Mouse (Mus musculus): ENCODE results near the gene Ocln. TPM values are rescaled to one million over a fixed set of nuclear protein-coding genes. Genes with fewer than 3 reads are reported as not detected.
"Not testable (repeated sequence)": the region's sequence is repeated elsewhere in the genome, so short reads cannot be mapped to it uniquely, and the experiment has no call there.

The Ocln gene
- polyA plus RNA-seq, 1 experiment from 2014 or later, result 7.7 TPM

DNA sequence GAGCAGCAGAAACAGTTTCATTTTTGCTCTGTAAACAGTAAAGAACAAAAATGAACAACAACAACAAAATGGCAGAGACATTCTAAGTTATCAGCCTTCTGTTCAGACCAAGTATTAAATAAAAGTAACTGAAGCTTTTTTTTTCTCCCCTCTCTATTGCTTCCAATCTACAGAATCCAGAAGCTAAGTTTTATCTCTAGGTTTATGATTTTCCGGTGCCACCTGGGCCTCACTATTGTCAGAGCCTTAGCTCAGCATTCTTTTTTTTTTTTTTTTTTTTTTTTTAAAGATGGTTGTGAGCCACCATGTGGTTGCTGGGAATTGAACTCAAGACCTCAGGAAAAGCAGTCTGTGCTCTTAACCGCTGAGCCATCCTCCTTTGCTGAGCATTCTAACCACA lies 39.7 kb downstream of the Ocln start:
- no peaks in the 10 kb centered on the region for H3K9me3 ChIP-seq
- no peak overlapping the region for H3K4me3 ChIP-seq
- H3K27ac ChIP-seq (replicated peaks), result no peak overlapping the region
- ATAC-seq (replicated peaks), result no peak
- 96% methylated on average over 2 of the region's 2 CpGs for WGBS
- no peaks in the 10 kb centered on the region for H3K36me3 ChIP-seq
- H3K9ac ChIP-seq (replicated peaks), result no peak overlapping the region
- 0 out of 2 replicates have a peak, but pooled peaks cover 3% of the 10 kb centered on the region for H3K4me1 ChIP-seq
- no peaks in the 10 kb centered on the region for H3K27me3 ChIP-seq
- no peak overlapping the region for H3K4me2 ChIP-seq (replicated peaks)

DNA sequence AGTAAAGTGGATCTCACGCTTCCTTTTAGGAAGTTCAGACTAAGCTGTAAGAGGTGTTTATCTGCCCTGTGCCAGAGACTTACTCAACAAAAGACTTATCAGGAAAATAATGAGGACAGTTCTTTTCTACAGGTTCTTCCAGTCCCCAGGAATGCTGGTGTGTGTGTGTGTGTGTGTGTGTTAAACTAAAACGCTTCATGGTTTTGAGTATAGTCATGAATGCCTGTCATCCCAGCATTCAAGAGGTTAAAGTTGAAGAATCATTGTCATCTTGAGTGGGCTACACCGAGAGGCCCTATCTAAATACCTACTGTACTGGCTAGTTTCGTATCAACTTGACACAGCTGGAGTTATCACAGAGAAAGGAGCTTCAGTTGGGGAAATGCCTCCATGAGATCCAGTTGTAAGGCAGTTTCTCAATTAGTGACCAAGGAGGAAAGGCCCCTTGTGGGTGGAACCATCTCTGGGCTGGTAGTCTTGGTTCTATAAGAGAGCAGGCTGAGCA lies 40.6 kb downstream of the Ocln start:
- Histone ChIP-seq H3K27me3 (no peaks in the 10 kb centered on the region), H3K4me2 (replicated peaks) (no peak overlapping the region), H3K4me1 (0 out of 2 replicates have a peak, but pooled peaks cover 3% of the 10 kb centered on the region), H3K9me3 (no peaks in the 10 kb centered on the region), H3K27ac (replicated peaks) (no peak overlapping the region), H3K9ac (replicated peaks) (no peak overlapping the region), H3K4me3 (no peak overlapping the region), H3K36me3 (no peaks in the 10 kb centered on the region)
- WGBS, result 78% methylated on average over 4 of the region's 4 CpGs
- no peak for ATAC-seq (replicated peaks)

DNA sequence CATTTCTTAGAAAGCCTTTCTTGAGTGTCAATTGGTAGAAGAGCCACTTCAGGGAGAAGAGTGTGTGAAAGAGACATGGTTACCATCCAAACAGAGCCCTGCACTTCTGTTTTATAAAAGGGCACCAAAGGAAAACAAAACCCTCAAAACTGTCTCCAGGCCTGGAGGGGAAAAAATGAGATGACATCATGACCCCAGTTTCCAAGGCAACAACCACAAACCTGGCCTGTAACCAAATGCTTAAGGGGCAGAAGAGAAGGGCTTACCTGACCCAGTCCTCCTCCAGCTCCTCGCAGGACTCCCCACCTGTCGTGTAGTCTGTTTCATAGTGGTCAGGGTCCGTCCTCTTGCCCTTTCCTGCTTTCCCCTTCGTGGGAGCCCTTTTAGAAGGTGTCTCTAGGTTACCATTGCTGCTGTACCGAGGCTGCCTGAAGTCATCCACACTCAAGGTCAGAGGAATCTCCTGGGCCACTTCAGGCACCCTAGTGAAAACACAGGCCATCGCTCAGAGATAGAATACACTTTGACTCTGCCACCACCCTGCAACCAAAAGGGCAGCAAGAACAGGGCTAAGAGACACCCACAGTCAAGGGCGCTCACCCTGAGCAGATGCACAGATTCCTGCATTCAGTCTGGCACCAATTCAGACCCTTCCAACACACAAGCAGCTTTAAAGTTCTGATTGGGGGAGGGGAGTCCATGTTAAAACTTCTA lies 41.2 kb downstream of the Ocln start:
- H3K27me3 ChIP-seq, result no peaks in the 10 kb centered on the region
- no peak overlapping the region for H3K4me3 ChIP-seq
- no peak overlapping the region for H3K4me2 ChIP-seq (replicated peaks)
- no peaks in the 10 kb centered on the region for H3K36me3 ChIP-seq
- no peaks in the 10 kb centered on the region for H3K9me3 ChIP-seq
- no peak overlapping the region for H3K27ac ChIP-seq (replicated peaks)
- no peak overlapping the region for H3K9ac ChIP-seq (replicated peaks)
- 81% methylated on average over 7 of the region's 7 CpGs for WGBS
- no peak for ATAC-seq (replicated peaks)
- no peaks in the 10 kb centered on the region for H3K4me1 ChIP-seq

DNA sequence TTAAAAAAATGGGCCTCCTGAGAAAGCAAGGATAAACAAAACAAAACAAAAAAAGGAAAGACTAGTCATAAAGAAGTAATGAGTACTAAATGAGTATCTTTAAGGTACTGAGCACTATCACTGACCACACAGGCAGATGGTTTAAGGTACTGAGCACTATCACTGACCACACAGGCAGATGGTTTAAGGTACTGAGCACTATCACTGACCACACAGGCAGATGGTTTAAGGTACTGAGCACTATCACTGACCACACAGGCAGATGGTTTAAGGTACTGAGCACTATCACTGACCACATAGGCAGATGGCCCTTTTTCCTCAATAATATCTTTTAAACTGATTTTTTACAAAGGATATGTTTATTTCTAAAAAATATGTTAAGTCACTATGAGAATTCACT lies 52.9 kb downstream of the Ocln start:
- H3K4me3 ChIP-seq; H3K9ac ChIP-seq (replicated peaks); H3K4me2 ChIP-seq (replicated peaks); H3K36me3 ChIP-seq; ATAC-seq (replicated peaks); H3K27ac ChIP-seq (replicated peaks); H3K9me3 ChIP-seq; H3K4me1 ChIP-seq; H3K27me3 ChIP-seq: not testable (repeated sequence)

DNA sequence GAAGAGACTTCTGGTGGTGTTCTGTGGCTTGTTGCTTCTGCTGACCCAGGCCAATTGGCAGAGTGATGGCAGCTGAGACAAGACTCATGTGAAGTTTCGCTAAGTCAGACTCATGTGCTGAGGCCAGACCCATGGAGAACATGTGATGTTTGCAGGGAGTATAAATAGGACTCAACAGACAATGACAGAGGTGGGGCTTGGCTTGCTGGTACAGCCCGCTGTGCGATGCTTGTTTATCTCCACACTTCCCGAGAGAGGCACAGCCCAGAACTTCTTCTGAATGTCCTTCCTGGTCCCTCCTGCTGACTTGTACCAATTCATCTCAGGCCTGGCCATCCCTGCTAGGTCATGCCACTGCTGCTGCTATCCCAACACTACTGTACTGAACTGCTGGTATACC lies 57.2 kb downstream of the Ocln start:
- Histone ChIP-seq H3K9ac (replicated peaks) (no peak overlapping the region), H3K27ac (replicated peaks) (no peak overlapping the region), H3K9me3 (no peaks in the 10 kb centered on the region), H3K27me3 (no peaks in the 10 kb centered on the region), H3K4me1 (peaks cover 14% of the 10 kb centered on the region), H3K4me2 (replicated peaks) (no peak overlapping the region), H3K36me3 (no peaks in the 10 kb centered on the region), H3K4me3 (no peak overlapping the region)
- 83% methylated on average over 4 of the region's 4 CpGs for WGBS
- no peak for ATAC-seq (replicated peaks)

DNA sequence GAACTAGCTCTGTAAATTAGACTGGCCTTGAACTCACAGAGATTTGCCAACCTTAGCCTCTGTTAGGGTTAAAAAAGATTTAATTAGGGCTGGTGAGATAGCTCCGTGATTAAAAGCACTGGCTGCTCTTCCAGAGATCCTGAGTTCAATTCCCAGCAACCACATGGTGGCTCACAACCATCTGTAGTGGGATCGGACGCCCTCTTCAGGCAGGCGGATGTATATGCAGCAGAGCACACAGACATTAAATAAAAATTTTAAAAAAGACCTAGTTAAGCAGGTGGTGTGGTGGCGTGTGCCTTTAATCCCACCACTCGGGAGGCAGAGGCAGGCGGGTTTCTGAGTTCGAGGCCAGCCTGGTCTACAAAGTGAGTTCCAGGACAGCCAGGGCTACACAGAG lies 58.1 kb downstream of the Ocln start:
- H3K4me1 ChIP-seq, result peaks cover 14% of the 10 kb centered on the region
- H3K4me3 ChIP-seq; H3K27ac ChIP-seq (replicated peaks); H3K9me3 ChIP-seq; H3K27me3 ChIP-seq; H3K4me2 ChIP-seq (replicated peaks); H3K36me3 ChIP-seq; ATAC-seq (replicated peaks); H3K9ac ChIP-seq (replicated peaks): not testable (repeated sequence)
- WGBS, result 63% methylated on average over 8 of the region's 8 CpGs

DNA sequence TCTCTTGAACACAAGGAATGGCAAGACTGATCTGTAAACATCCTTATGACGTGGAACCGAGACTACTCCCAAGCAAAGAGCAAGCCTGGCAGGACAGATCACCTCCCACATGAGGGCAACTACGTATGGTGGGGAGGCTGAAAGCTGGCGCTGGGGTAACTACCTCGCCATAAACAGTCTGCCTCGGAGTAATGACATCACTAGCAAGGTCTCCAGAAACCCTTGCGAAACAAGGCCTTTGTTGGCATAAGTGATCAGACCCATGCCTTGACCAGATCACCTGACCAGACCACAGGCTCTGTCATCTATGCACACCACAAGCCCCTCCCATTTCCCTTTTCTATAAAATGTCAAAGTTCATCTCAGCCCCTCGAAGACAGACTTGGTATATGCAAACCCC lies 59.2 kb downstream of the Ocln start:
- WGBS, result 80% methylated on average over 8 of the region's 8 CpGs
- Histone ChIP-seq H3K27ac (replicated peaks) (no peak overlapping the region), H3K4me1 (peaks cover 14% of the 10 kb centered on the region)

DNA sequence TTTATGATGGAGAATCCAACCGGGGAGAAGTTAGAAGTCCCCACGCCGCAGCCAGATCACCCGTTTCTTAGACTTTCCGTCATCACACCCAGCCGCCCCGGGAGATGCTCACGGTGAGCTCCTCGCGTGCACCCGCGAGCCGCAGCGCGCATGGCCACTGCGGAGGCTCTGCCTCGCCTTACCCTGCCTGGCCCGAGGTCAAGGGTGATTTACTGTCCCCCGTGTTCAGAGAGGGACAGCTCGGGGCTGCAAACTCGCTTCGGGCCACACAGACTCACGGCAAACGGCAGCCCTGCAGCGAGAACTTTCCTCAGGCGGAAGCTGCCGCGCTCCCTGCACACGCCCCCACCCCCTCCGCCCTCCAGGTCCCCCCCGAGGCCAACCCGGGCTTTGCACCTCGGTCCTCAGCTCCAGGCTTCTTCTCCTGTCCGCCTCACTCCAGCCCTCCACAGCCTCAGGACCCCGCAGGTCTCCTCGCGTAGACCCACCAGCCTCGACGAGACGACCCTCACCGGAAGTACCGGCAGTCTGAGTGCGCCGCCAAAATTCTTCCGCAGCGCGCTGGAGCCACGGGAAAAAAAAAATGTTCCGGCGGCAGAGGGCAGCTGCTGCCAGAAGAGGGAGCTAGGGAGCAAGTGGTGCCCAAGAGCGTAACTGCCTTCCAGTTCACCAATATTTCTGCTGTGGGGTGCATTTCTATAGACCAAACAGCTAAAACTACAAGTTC lies 60.3 kb downstream of the Ocln start, which contains the start of gene Gtf2h2:
TSS of gene Gtf2h2 (minus strand) at position 519 of the 727 bp plus-strand sequence.
- WGBS, result under 1% methylated on average over 51 of the region's 51 CpGs
- H3K4me1 ChIP-seq, result peaks cover 14% of the 10 kb centered on the region

More for the DNA sequence above, 59.2 kb downstream of the Ocln start:
- Histone ChIP-seq H3K9ac (replicated peaks) (no peak overlapping the region), H3K9me3 (no peaks in the 10 kb centered on the region), H3K4me2 (replicated peaks) (no peak overlapping the region), H3K4me3 (no peak overlapping the region), H3K36me3 (peaks cover 11% of the 10 kb centered on the region), H3K27me3 (no peaks in the 10 kb centered on the region)
- ATAC-seq (replicated peaks), result no peak

DNA sequence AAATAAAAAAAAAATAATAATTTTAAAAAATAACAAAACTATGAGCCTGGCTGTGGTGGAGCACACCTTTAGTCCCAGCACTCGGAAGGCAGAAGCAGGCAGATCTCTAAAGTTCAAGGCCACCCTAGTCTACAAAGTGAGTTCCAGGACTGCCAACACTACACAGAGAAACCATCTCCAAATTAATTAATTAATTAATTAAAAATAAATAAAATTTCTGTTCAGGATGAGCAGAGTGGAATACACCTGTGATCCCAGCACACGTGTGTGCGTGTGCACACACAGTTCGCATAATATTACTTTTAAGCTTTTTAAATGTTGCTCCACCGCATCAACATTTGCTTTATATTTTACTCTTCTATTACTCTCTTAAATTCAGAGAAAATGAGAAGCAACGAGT lies 60.9 kb downstream of the Ocln start:
- Histone ChIP-seq H3K27ac (replicated peaks) (peak overlapping the region; percentile 87; the same call in 1 of the 2 replicates), H3K4me3 (peak overlapping the region; percentile 98), H3K36me3 (peaks cover 28% of the 10 kb centered on the region), H3K4me2 (replicated peaks) (peak overlapping the region; percentile 57), H3K9me3 (no peaks in the 10 kb centered on the region), H3K9ac (replicated peaks) (peak overlapping the region; percentile 91), H3K27me3 (no peaks in the 10 kb centered on the region), H3K4me1 (peaks cover 14% of the 10 kb centered on the region)
- 17% methylated on average over 6 of the region's 6 CpGs for WGBS
- peak; percentile 24 for ATAC-seq (replicated peaks)

More for the DNA sequence above, 60.3 kb downstream of the Ocln start, which contains the start of gene Gtf2h2:
- Histone ChIP-seq H3K4me2 (replicated peaks) (peak within 1 kb of the TSS; percentile 57), H3K27me3 (no peaks in the 10 kb centered on the region), H3K9ac (replicated peaks) (peak within 1 kb of the TSS; percentile 91), H3K27ac (replicated peaks) (peak within 1 kb of the TSS; percentile 87), H3K9me3 (no peaks in the 10 kb centered on the region), H3K4me3 (peak within 1 kb of the TSS; percentile 98), H3K36me3 (peaks cover 22% of the 10 kb centered on the region)
- peak; percentile 91 for ATAC-seq (replicated peaks)

DNA sequence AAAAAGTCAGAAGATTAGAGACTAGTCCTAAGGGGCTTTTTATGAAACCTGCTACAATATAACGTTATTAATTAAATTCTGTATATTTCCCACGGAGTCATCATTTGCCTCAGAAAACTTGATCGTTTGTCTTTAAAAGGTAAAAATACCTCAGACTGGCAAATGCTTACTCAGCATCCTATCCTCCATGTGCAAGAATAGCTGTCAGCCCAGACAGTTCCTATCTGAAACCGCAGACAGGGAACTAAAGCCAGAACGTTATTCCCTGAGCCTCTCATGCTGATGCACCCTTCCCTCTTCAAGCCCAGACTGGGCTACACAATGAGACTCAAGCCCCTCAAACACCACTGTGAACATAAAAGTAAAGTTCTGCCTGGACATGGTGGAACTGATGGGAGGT lies 62.1 kb downstream of the Ocln start:
- H3K9ac ChIP-seq (replicated peaks), result no peak overlapping the region
- H3K36me3 ChIP-seq, result peaks cover 32% of the 10 kb centered on the region
- H3K27me3 ChIP-seq, result no peaks in the 10 kb centered on the region
- peaks cover 14% of the 10 kb centered on the region for H3K4me1 ChIP-seq
- ATAC-seq (replicated peaks), result no peak
- WGBS, result 88% methylated on average over 5 of the region's 5 CpGs
- no peaks in the 10 kb centered on the region for H3K9me3 ChIP-seq
- H3K27ac ChIP-seq (replicated peaks), result no peak overlapping the region
- no peak overlapping the region for H3K4me2 ChIP-seq (replicated peaks)
- H3K4me3 ChIP-seq, result no peak overlapping the region

DNA sequence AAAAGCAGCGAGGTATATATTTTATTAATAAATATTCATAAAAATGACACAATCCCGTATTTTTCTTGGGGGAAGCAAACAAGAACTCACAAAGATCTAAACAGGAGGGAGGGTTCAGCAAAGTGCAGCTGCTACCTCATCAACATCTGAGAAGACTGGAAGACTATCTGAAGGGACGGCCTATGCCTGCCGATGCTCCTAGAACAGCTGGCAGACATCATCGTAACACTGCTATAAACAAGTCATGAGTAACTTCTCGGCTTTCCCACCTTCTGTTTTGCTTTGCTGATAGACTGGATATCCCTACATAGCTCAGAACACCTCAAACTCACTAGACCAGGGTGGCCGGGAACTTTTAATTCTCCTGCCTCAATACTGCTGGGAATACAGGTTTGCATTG lies 68.9 kb downstream of the Ocln start:
- 95% methylated on average over 7 of the region's 7 CpGs for WGBS

DNA sequence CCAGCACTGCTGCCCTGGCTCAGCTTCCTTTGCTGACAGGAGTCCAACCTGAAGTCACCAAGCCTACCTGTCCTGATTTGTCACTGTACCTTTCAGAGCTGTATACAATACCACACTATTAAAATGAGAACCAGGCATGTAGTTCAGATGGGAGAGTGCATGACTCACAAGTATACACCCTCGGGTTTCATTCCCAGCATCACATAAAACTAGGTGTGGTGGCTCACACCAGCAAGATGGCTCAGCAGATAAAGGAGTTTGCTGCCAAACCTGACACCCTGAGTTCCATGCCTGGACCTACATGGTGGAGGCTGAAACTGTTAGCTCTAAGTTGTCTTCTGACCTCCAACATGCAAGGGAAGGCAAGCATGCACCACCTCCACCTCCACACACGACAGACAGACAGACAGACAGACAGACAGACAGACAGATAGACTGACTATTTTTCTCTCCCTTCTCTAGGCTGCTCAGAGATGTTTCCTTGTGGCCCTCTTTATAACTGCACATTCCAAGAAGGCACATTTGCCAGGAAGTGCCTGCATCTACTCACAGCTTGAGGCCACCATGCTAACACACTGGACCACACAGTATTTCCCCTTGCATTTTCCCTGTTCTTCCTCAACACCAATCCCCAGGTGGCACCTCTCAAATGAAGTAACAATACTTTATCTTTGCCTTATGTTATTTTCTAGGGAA lies 88.8 kb downstream of the Ocln start:
- Histone ChIP-seq H3K36me3 (peaks cover 49% of the 10 kb centered on the region), H3K9ac (replicated peaks) (no peak overlapping the region), H3K9me3 (0 out of 2 replicates have a peak, but pooled peaks cover 4% of the 10 kb centered on the region), H3K27ac (replicated peaks) (no peak overlapping the region), H3K4me1 (no peaks in the 10 kb centered on the region), H3K4me3 (no peak overlapping the region), H3K27me3 (no peaks in the 10 kb centered on the region), H3K4me2 (replicated peaks) (no peak overlapping the region)
- 93% methylated on average over 2 of the region's 2 CpGs for WGBS
- ATAC-seq (replicated peaks), result no peak

More for the DNA sequence above, 68.9 kb downstream of the Ocln start:
- Histone ChIP-seq H3K9ac (replicated peaks) (no peak overlapping the region), H3K36me3 (peaks cover 66% of the 10 kb centered on the region), H3K4me3 (no peak overlapping the region), H3K27ac (replicated peaks) (no peak overlapping the region), H3K27me3 (no peaks in the 10 kb centered on the region), H3K4me1 (no peaks in the 10 kb centered on the region), H3K9me3 (no peaks in the 10 kb centered on the region), H3K4me2 (replicated peaks) (no peak overlapping the region)
- no peak for ATAC-seq (replicated peaks)
